Mouse (Mus musculus) MEL (cell line): ENCODE measurements around the gene Mrpl37. TPM values are rescaled to one million over a fixed set of nuclear protein-coding genes. Genes with fewer than 3 reads are reported as not detected.

Experiments
- DNase-seq: peaks from one replicate; pipeline ENCODE4 v3.0.0; 2011; ENCODE audit warnings: low read depth, low spot score
- H3K27ac ChIP-seq: 2 replicates; pipeline ENCODE4 v1.5.1; 2012; ENCODE audit warnings: low read depth, mild to moderate bottlenecking, control low read depth, low read length, moderate library complexity; ENCODE audit not compliant: control insufficient read depth
- H3K27me3 ChIP-seq, 2 experiments: fragments of 150-350 bp in 1 of 2; sonication (generic) in 1 of 2; 2 replicates each; pipeline ENCODE4 v1.6.1; 2012; ENCODE audit warnings: low read length in 2 of 2, mild to moderate bottlenecking in 2 of 2, improper control_type of control experiment in 1 of 2, moderate library complexity in 1 of 2; ENCODE audit not compliant: insufficient read depth in 2 of 2, control insufficient read depth in 1 of 2
- H3K36me3 ChIP-seq, 2 experiments: 2 replicates each; pipeline ENCODE4 v1.6.1; 2012 to 2014; ENCODE audit warnings: low read length in 2 of 2, improper control_type of control experiment in 1 of 2, inconsistent platforms in 1 of 2, mild to moderate bottlenecking in 1 of 2; ENCODE audit not compliant: insufficient read depth in 2 of 2, control insufficient read depth in 1 of 2
- H3K4me1 ChIP-seq, 2 experiments: fragments of 150-350 bp in 1 of 2; sonication (generic) in 1 of 2; 2 replicates each; pipeline ENCODE4 v1.6.1; 2012; ENCODE audit warnings: low read length in 2 of 2, improper control_type of control experiment in 1 of 2, mild to moderate bottlenecking in 1 of 2; ENCODE audit not compliant: insufficient read depth in 2 of 2, control insufficient read depth in 1 of 2
- H3K4me3 ChIP-seq, 2 experiments: fragments of 150-350 bp in 1 of 2; sonication (generic) in 1 of 2; 2 replicates each; pipeline ENCODE4 v1.5.1; 2012; ENCODE audit warnings: low read depth in 2 of 2, low read length in 2 of 2, mild to moderate bottlenecking in 2 of 2, moderate library complexity in 2 of 2, control low read depth in 1 of 2, improper control_type of control experiment in 1 of 2; ENCODE audit not compliant: control insufficient read depth in 1 of 2, insufficient read depth in 1 of 2
- H3K79me2 ChIP-seq: 2 replicates; pipeline ENCODE4 v1.6.1; 2012; ENCODE audit warnings: mild to moderate bottlenecking, low read length, moderate library complexity; ENCODE audit not compliant: control insufficient read depth, poor library complexity, insufficient read depth
- H3K9ac ChIP-seq: 2 replicates; pipeline ENCODE4 v1.6.1; 2012; ENCODE audit warnings: low read depth, mild to moderate bottlenecking, control low read depth, low read length, moderate library complexity; ENCODE audit not compliant: control insufficient read depth, poor library complexity, severe bottlenecking
- H3K9me3 ChIP-seq: fragments of 150-350 bp; sonication (generic); replicated peaks from 2 replicates; pipeline ENCODE4 v1.6.1; 2012; ENCODE audit warnings: mild to moderate bottlenecking, low read length, improper control_type of control experiment, moderate library complexity; ENCODE audit not compliant: insufficient read depth
- BHLHE40 ChIP-seq: IDR thresholded peaks from 2 replicates; pipeline ENCODE4 v1.6.1; 2012; ENCODE audit warnings: low read depth, mild to moderate bottlenecking, inconsistent platforms, low read length, improper control_type of control experiment, borderline replicate concordance
- CHD1 ChIP-seq: IDR thresholded peaks from 2 replicates; pipeline ENCODE4 v1.6.1; 2012; ENCODE audit warnings: low read depth, mild to moderate bottlenecking, inconsistent platforms, low read length, improper control_type of control experiment
- E2F4 ChIP-seq: IDR thresholded peaks from 2 replicates; pipeline ENCODE4 v1.6.1; 2011; ENCODE audit warnings: low read depth, low read length, improper control_type of control experiment, borderline replicate concordance
- EP300 ChIP-seq, 2 experiments: IDR thresholded peaks; 2 replicates each; pipeline ENCODE4 v1.6.1; 2011; ENCODE audit warnings: improper control_type of control experiment in 2 of 2, low read length in 2 of 2, low read depth in 1 of 2, mild to moderate bottlenecking in 1 of 2
- GATA1 ChIP-seq: IDR thresholded peaks from 2 replicates; pipeline ENCODE4 v1.6.1; 2011; ENCODE audit warnings: low read depth, low read length, improper control_type of control experiment
- KAT2A ChIP-seq: conservative IDR thresholded peaks from 2 replicates; pipeline ENCODE4 v1.6.1; 2012; ENCODE audit warnings: low read depth, low read length, improper control_type of control experiment, inconsistent platforms
- MAX ChIP-seq: IDR thresholded peaks from 2 replicates; pipeline ENCODE4 v1.6.1; 2011; ENCODE audit warnings: low read length, improper control_type of control experiment
- MAZ ChIP-seq: IDR thresholded peaks from 2 replicates; pipeline ENCODE4 v1.6.1; 2012; ENCODE audit warnings: low read depth, mild to moderate bottlenecking, inconsistent platforms, low read length, improper control_type of control experiment
- MEF2A ChIP-seq: IDR thresholded peaks from 2 replicates; pipeline ENCODE4 v1.6.1; 2014; ENCODE audit warnings: low read depth, mild to moderate bottlenecking, inconsistent platforms, low read length, improper control_type of control experiment; ENCODE audit not compliant: poor library complexity, insufficient replicate concordance, severe bottlenecking; ENCODE audit errors: extremely low read depth
- MYB ChIP-seq: IDR thresholded peaks from 2 replicates; pipeline ENCODE4 v1.6.1; 2011; ENCODE audit warnings: mild to moderate bottlenecking, low read depth, low read length, improper control_type of control experiment
- MYC ChIP-seq: IDR thresholded peaks from 2 replicates; pipeline ENCODE4 v1.6.1; 2011; ENCODE audit warnings: low read depth, mild to moderate bottlenecking, low read length, improper control_type of control experiment, moderate library complexity
- NELFE ChIP-seq: IDR thresholded peaks from 2 replicates; pipeline ENCODE4 v1.6.1; 2011; ENCODE audit warnings: low read depth, low read length, improper control_type of control experiment
- RAD21 ChIP-seq: IDR thresholded peaks from 2 replicates; pipeline ENCODE4 v1.6.1; 2011; ENCODE audit warnings: mild to moderate bottlenecking, low read depth, low read length, improper control_type of control experiment
- RCOR1 ChIP-seq: IDR thresholded peaks from 2 replicates; pipeline ENCODE4 v1.6.1; 2012; ENCODE audit warnings: low read depth, mild to moderate bottlenecking, inconsistent platforms, low read length, improper control_type of control experiment
- SIN3A ChIP-seq: IDR thresholded peaks from 2 replicates; pipeline ENCODE4 v1.6.1; 2012; ENCODE audit warnings: low read length, improper control_type of control experiment, inconsistent platforms
- TAL1 ChIP-seq: IDR thresholded peaks from 2 replicates; pipeline ENCODE4 v1.6.1; 2012; ENCODE audit warnings: mild to moderate bottlenecking, inconsistent platforms, low read length, moderate library complexity, mixed read lengths
- UBTF ChIP-seq: IDR thresholded peaks from 2 replicates; pipeline ENCODE4 v1.6.1; 2012; ENCODE audit warnings: low read depth, mild to moderate bottlenecking, inconsistent platforms, low read length, improper control_type of control experiment, moderate library complexity, borderline replicate concordance; ENCODE audit not compliant: insufficient read depth
- USF2 ChIP-seq, 2 experiments: IDR thresholded peaks; 2 replicates each; pipeline ENCODE4 v1.6.1; 2011 to 2012; ENCODE audit warnings: improper control_type of control experiment in 2 of 2, low read length in 2 of 2, borderline replicate concordance in 1 of 2, inconsistent platforms in 1 of 2, low read depth in 1 of 2, mild to moderate bottlenecking in 1 of 2; ENCODE audit not compliant: insufficient read depth in 1 of 2
- ZC3H11A ChIP-seq: IDR thresholded peaks from 2 replicates; pipeline ENCODE4 v1.6.1; 2012; ENCODE audit warnings: low read depth, mild to moderate bottlenecking, inconsistent platforms, low read length, improper control_type of control experiment
- ZMIZ1 ChIP-seq: IDR thresholded peaks from 2 replicates; pipeline ENCODE4 v1.6.1; 2012; ENCODE audit warnings: low read depth, mild to moderate bottlenecking, inconsistent platforms, low read length, improper control_type of control experiment, moderate library complexity
- polyA plus RNA-seq, 2 experiments: library from polyadenylated mRNA; stranded (reverse) in 1 of 2; unstranded in 1 of 2; fragments of >175 nt in 1 of 2; fragments of >200 nt in 1 of 2; gene quantifications; 2 replicates each; pipeline versions ENCODE4 v1.2.1 to v1.2.4; 2012; ENCODE audit warnings: low replicate concordance in 2 of 2, low read depth in 1 of 2; ENCODE audit not compliant: insufficient read length in 2 of 2, insufficient read depth in 1 of 2, missing spikeins in 1 of 2
- total RNA-seq: library from RNA; depleted of rRNA; stranded (reverse); fragments of 300-350 nt; gene quantifications from 2 replicates; pipeline ENCODE4 v1.2.3, GENCODE M21; 2012

Mrpl37 gene
- total and polyA plus RNA-seq, 3 experiments = 73.1 to 423 (median 153) TPM

- TF ChIP-seq NELFE (no peak), MYC (no peak; the same call in 1 of the 2 replicates), MYB (no peak), USF2 (IDR thresholded peaks at IDR 0.05; ENCODE audit: borderline replicate concordance in 1 of 2, insufficient read depth in 1 of 2, low read depth in 1 of 2, low read length in 2 of 2) (no peak), TAL1 (no peak), RCOR1 (peak; percentile 94), ZC3H11A (no peak)
Measured at GRCm38 (mm10) chr4:107061560-107061959, 5.1 kb downstream of the Mrpl37 start (continued).

- DNase-seq = no peak
- H3K4me1 ChIP-seq = peaks cover 13 to 25% of the 10 kb centered on the region in 2 experiments
- H3K4me3 ChIP-seq = no peak overlapping the region
- H3K36me3 ChIP-seq = peaks cover 2 to 25% of the 10 kb centered on the region in 2 experiments; a peak in 3 of 4 replicates
- no peak for TF ChIP-seq SIN3A
- TF ChIP-seq KAT2A = no peak
- TF ChIP-seq MAZ = no peak
- no peak for TF ChIP-seq RAD21
- TF ChIP-seq BHLHE40 = no peak
- TF ChIP-seq MEF2A = no peak
- no peak overlapping the region for H3K9ac ChIP-seq
- no peaks in the 10 kb centered on the region for H3K79me2 ChIP-seq
- no peaks in the 10 kb centered on the region for H3K9me3 ChIP-seq
- no peaks in the 10 kb centered on the region for H3K27me3 ChIP-seq
- no peak overlapping the region for H3K27ac ChIP-seq
Measured at GRCm38 (mm10) chr4:107058781-107059180, 7.9 kb downstream of the Mrpl37 start.

- H3K4me3 ChIP-seq = no peak overlapping the region
- TF ChIP-seq MYC = no peak
- no peak for TF ChIP-seq UBTF
- TF ChIP-seq NELFE = no peak
- no peak for TF ChIP-seq SIN3A
- no peak for TF ChIP-seq EP300 (IDR thresholded peaks at IDR 0.05; ENCODE audit: low read depth in 1 of 2, low read length in 2 of 2)
- TF ChIP-seq ZMIZ1 = no peak
- TF ChIP-seq CHD1 = no peak
- TF ChIP-seq E2F4 = no peak
- TF ChIP-seq MAX = no peak
- TF ChIP-seq GATA1 = no peak
- no peak for TF ChIP-seq MYB
- H3K9me3 ChIP-seq = no peaks in the 10 kb centered on the region
Measured at GRCm38 (mm10) chr4:107058346-107058745, 8.3 kb downstream of the Mrpl37 start.

More at GRCm38 (mm10) chr4:107058346-107058745, 8.3 kb downstream of the Mrpl37 start:
- H3K36me3 ChIP-seq = peaks cover 2 to 21% of the 10 kb centered on the region in 2 experiments; a peak in 3 of 4 replicates
- no peaks in the 10 kb centered on the region for H3K27me3 ChIP-seq
- DNase-seq = no peak
- no peak overlapping the region for H3K27ac ChIP-seq
- H3K9ac ChIP-seq = no peak overlapping the region
- peaks cover 13 to 20% of the 10 kb centered on the region in 2 experiments for H3K4me1 ChIP-seq
- no peaks in the 10 kb centered on the region for H3K79me2 ChIP-seq
